Mouse (Mus musculus): ENCODE measurements at regions not wholly inside any gene's neighbourhood (a gene's known extent, or its start where the extent isn't known, plus 50 kb on each side); places are given as distances from the start of the nearest gene placed in this dataset.
A peak's percentile ranks its signal among the peaks of the same experiment; 100 is the strongest.

DNA sequence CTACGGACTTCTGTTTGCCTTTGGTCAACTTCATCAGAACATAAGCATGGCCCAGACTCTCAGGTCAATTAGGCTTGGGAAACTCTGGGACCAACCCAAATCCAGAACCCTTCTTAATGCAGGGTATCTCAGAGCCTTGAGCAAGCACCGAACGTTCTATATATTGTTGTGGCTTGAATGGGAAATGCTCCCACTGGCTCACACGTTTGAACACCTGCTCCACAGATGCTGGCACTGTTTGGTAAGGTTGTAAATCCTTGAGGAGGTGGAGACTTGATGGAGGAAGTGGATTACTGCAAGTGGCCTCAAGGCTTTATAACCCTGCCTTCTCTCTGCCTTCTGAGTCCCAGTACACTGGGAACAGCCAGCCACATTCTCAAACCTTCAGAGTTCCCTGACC is 231.3 kb upstream of the Tox3 start:
- H3K36me3 ChIP-seq (ENCODE audit: insufficient read depth): no peaks in the 10 kb centered on the region
- no peaks in the 10 kb centered on the region for H3K27me3 ChIP-seq (ENCODE audit: insufficient read depth, low read length)
- H3K9ac ChIP-seq: no peak overlapping the region
- H3K27ac ChIP-seq (ENCODE audit: low read depth): no peak overlapping the region
- H3K4me3 ChIP-seq (ENCODE audit: low read depth, low read length): no peak overlapping the region
- no peaks in the 10 kb centered on the region for H3K4me1 ChIP-seq (ENCODE audit: insufficient read depth)
- no peak overlapping the region for H3K4me2 ChIP-seq
- no peaks in the 10 kb centered on the region for H3K9me3 ChIP-seq (ENCODE audit: low read depth, low read length)
- no peak for DNase-seq
- TF ChIP-seq CTCF (IDR thresholded peaks at IDR 0.05; ENCODE audit: low read depth): no peak
- ATAC-seq (ENCODE audit: insufficient read depth): no peak
- 74% methylated on average over 4 of the region's 4 CpGs for WGBS

DNA sequence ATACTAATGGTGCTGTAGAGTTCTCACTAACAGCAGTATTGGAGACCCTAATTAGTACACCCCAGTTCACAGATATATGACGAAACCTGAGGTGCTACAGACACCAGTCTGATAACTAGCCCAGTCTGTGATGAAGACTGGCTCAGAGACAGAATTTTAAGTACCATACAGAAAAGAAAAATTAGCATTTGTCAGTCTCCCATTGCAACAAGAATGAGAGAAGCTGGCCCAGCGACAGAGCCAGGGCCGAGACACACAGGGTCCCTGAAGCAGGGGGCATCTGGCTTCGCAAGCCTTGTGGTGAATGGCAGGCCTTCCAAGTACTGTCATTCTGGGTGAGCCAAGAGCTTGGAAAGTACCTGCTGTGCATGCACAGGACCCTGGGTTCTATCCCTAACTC is 228.8 kb upstream of the Tox3 start:
- Histone ChIP-seq H3K27ac (ENCODE audit: low read depth) (no peak overlapping the region), H3K4me2 (no peak overlapping the region), H3K9me3 (ENCODE audit: low read depth, low read length) (no peaks in the 10 kb centered on the region), H3K4me1 (ENCODE audit: insufficient read depth) (no peaks in the 10 kb centered on the region), H3K4me3 (ENCODE audit: low read depth, low read length) (no peak overlapping the region), H3K9ac (no peak overlapping the region), H3K36me3 (ENCODE audit: insufficient read depth) (no peaks in the 10 kb centered on the region), H3K27me3 (ENCODE audit: insufficient read depth, low read length) (no peaks in the 10 kb centered on the region)
- 88% methylated on average over 4 of the region's 4 CpGs for WGBS
- ATAC-seq (ENCODE audit: insufficient read depth) (no peak), DNase-seq (no peak)
- no peak for TF ChIP-seq CTCF (IDR thresholded peaks at IDR 0.05; ENCODE audit: low read depth)

DNA sequence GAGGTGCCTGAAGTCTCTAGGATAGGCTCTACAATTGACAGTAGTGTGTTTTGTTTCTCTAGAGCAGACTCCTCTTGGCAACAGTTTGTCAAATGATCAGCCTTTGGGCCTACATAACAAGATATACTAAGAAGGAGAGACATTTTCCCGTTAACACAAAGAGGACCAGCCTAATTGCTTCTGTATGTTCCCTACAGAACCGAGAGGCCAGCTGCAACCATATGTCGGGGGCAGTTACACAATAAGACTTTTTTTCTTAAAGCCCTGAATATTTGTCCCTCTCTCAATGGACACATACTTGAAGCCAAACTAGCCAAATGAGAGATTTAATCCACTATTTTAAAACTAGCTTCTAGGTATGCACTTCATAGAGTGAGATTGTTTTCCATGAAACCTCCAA is 226.5 kb upstream of the Tox3 start:
- Histone ChIP-seq H3K4me2 (no peak overlapping the region), H3K27ac (ENCODE audit: low read depth) (no peak overlapping the region), H3K4me3 (ENCODE audit: low read depth, low read length) (no peak overlapping the region), H3K9ac (no peak overlapping the region), H3K9me3 (ENCODE audit: low read depth, low read length) (no peaks in the 10 kb centered on the region), H3K4me1 (ENCODE audit: insufficient read depth) (no peaks in the 10 kb centered on the region), H3K36me3 (ENCODE audit: insufficient read depth) (no peaks in the 10 kb centered on the region), H3K27me3 (ENCODE audit: insufficient read depth, low read length) (no peaks in the 10 kb centered on the region)
- no peak for TF ChIP-seq CTCF (IDR thresholded peaks at IDR 0.05; ENCODE audit: low read depth)
- 61% methylated on average over 3 of the region's 3 CpGs for WGBS
- DNase-seq: peak; percentile 13
- ATAC-seq (ENCODE audit: insufficient read depth): no peak

DNA sequence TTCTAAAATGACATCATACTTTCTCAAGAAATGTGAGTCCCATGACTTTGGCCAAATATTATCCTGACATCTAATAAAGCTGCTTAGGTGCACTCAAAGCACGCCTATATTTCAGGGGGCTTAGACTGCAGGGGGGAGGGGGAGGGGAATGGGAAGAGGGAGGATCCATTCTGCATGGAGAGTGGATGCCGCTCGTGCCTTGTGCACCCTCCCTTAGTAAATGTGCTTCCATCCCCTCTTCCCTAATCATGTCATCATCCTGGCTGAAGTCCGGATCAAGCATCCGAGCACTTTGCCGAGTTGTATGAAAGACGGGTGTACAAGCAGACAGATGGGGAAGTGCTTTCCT is 207.9 kb upstream of the Tox3 start:
- Histone ChIP-seq H3K9ac (no peak overlapping the region), H3K27ac (ENCODE audit: low read depth) (no peak overlapping the region), H3K36me3 (ENCODE audit: insufficient read depth) (no peaks in the 10 kb centered on the region), H3K27me3 (ENCODE audit: insufficient read depth, low read length) (no peaks in the 10 kb centered on the region), H3K4me3 (ENCODE audit: low read depth, low read length) (no peak overlapping the region), H3K4me2 (no peak overlapping the region), H3K9me3 (ENCODE audit: low read depth, low read length) (no peaks in the 10 kb centered on the region), H3K4me1 (ENCODE audit: insufficient read depth) (no peaks in the 10 kb centered on the region)
- WGBS: 76% methylated on average over 7 of the region's 7 CpGs
- TF ChIP-seq CTCF (IDR thresholded peaks at IDR 0.05; ENCODE audit: low read depth): no peak
- no peak for DNase-seq
- ATAC-seq (ENCODE audit: insufficient read depth): no peak

DNA sequence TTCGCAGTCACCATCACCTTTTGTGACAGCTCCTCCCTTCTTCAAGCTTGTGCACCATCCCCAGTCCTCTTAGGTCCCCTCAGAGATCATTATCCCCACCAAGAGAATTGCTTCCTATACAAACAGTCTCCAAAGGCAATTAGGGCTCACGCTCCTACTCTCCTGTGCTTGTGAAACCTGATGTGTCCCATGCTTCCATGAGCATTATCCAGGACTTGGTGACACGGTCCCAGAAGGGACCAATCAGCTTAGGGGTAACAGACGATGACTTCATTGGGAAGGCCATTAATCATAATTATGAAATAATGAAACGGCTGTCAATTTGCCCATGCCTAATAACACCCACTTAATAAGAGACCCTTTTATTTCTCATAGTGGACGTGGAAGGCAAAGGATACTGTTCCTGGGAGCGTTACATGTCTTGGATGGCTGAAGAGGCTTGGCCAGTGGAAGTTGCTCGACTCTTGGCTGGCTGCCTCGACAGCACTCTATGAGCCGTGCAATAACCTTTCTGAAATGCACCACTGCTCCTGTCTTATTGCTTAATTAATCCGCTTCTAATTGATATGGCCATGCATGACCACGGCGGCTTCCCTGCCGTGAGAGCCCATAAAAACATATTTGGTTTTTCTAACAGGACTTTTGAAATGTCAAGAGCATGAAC is 207.4 kb upstream of the Tox3 start:
- TF ChIP-seq CTCF (IDR thresholded peaks at IDR 0.05; ENCODE audit: low read depth): no peak
- H3K27ac ChIP-seq (ENCODE audit: low read depth): no peak overlapping the region
- H3K9me3 ChIP-seq (ENCODE audit: low read depth, low read length): no peaks in the 10 kb centered on the region
- WGBS: 75% methylated on average over 14 of the region's 14 CpGs
- DNase-seq (no peak), ATAC-seq (ENCODE audit: insufficient read depth) (no peak)
- H3K4me2 ChIP-seq: no peak overlapping the region
- no peaks in the 10 kb centered on the region for H3K4me1 ChIP-seq (ENCODE audit: insufficient read depth)
- H3K36me3 ChIP-seq (ENCODE audit: insufficient read depth): no peaks in the 10 kb centered on the region
- no peaks in the 10 kb centered on the region for H3K27me3 ChIP-seq (ENCODE audit: insufficient read depth, low read length)
- no peak overlapping the region for H3K9ac ChIP-seq
- no peak overlapping the region for H3K4me3 ChIP-seq (ENCODE audit: low read depth, low read length)

DNA sequence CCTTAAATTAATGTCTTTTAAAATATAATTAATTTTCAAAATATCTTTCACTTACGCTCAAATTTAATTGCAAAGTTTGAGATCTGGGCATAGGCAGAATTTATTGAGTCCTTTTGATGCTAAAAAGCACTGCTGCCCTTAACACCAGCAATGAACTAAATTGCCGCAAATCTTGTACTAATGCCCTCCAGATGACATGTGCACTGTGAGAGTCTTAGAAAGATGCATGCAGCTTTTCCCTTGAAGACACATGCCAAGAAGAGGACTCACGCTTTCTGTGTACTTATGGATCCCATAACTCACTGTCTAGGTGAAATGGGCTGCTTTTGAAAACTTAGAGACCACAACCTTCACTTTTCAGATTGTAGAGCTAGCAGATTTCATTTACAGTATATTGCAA is 199.1 kb upstream of the Tox3 start:
- 58% methylated on average over 3 of the region's 3 CpGs for WGBS
- DNase-seq (no peak), ATAC-seq (ENCODE audit: insufficient read depth) (no peak)
- H3K36me3 ChIP-seq (ENCODE audit: insufficient read depth): no peaks in the 10 kb centered on the region
- H3K27me3 ChIP-seq (ENCODE audit: insufficient read depth, low read length): no peaks in the 10 kb centered on the region
- H3K27ac ChIP-seq (ENCODE audit: low read depth): no peak overlapping the region
- H3K9ac ChIP-seq: no peak overlapping the region
- H3K9me3 ChIP-seq (ENCODE audit: low read depth, low read length): no peaks in the 10 kb centered on the region
- no peak overlapping the region for H3K4me3 ChIP-seq (ENCODE audit: low read depth, low read length)
- no peaks in the 10 kb centered on the region for H3K4me1 ChIP-seq (ENCODE audit: insufficient read depth)
- H3K4me2 ChIP-seq: no peak overlapping the region
- no peak for TF ChIP-seq CTCF (IDR thresholded peaks at IDR 0.05; ENCODE audit: low read depth)

DNA sequence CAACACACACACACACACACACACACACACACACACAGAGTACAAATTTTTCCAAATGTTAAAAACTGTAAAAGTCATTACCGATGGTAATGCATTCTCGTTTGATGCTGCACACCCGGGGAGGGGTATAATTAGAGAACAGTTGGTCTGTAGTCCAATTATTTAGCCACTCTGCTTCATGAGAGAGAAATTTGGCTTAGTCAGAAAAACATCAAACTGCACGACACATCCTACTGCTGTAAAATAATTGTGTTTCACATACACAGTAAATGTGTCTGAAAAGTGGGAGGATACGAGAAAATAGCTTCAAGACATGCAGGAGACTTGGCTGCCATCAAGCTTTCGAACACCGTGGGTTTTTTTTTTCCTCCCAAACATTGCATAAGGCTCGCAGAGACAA is 194.5 kb upstream of the Tox3 start:
- H3K36me3 ChIP-seq (ENCODE audit: insufficient read depth): no peaks in the 10 kb centered on the region
- TF ChIP-seq CTCF (IDR thresholded peaks at IDR 0.05; ENCODE audit: low read depth): no peak
- no peak overlapping the region for H3K27ac ChIP-seq (ENCODE audit: low read depth)
- ATAC-seq (ENCODE audit: insufficient read depth): no peak
- no peak overlapping the region for H3K4me3 ChIP-seq (ENCODE audit: low read depth, low read length)
- H3K9me3 ChIP-seq (ENCODE audit: low read depth, low read length): no peaks in the 10 kb centered on the region
- H3K4me2 ChIP-seq: no peak overlapping the region
- no peaks in the 10 kb centered on the region for H3K27me3 ChIP-seq (ENCODE audit: insufficient read depth, low read length)
- H3K4me1 ChIP-seq (ENCODE audit: insufficient read depth): no peaks in the 10 kb centered on the region
- H3K9ac ChIP-seq: no peak overlapping the region
- DNase-seq: no peak
- 66% methylated on average over 8 of the region's 8 CpGs for WGBS

DNA sequence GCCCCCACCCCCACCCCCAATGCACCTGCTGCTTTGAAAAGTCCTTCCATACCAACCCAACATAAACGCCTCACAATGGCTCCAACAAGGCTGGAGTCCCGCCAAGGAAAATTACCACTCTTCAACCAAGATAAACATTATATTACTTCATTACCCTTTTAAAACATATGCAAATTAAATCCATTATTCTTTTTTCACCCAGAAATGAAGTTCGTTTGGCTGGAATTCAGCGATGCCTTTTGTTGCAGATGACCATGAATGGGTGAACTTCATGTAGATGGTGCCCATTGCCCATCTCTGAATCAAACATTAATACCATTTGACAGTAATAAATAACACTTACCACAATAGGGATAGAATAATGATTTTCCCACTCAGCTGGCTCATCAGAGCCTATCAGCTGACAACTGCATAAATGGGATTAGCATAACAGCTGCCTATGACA is 188.1 kb upstream of the Tox3 start:
- no peak overlapping the region for H3K27ac ChIP-seq (ENCODE audit: low read depth)
- WGBS: 81% methylated on average over 4 of the region's 4 CpGs
- H3K9me3 ChIP-seq (ENCODE audit: low read depth, low read length): no peaks in the 10 kb centered on the region
- no peaks in the 10 kb centered on the region for H3K4me1 ChIP-seq (ENCODE audit: insufficient read depth)
- no peaks in the 10 kb centered on the region for H3K36me3 ChIP-seq (ENCODE audit: insufficient read depth)
- H3K9ac ChIP-seq: no peak overlapping the region
- ATAC-seq (ENCODE audit: insufficient read depth): no peak
- TF ChIP-seq CTCF (IDR thresholded peaks at IDR 0.05; ENCODE audit: low read depth): no peak
- no peak overlapping the region for H3K4me3 ChIP-seq (ENCODE audit: low read depth, low read length)
- DNase-seq: no peak
- H3K4me2 ChIP-seq: no peak overlapping the region
- H3K27me3 ChIP-seq (ENCODE audit: insufficient read depth, low read length): no peaks in the 10 kb centered on the region

Measured in lung, embryonic 14.5 days (tissue).